Mouse (Mus musculus) heart, adult 9 months (tissue): ENCODE results near the gene Ddit4.

Experiments
- DNase-seq, 2 experiments: peaks; one replicate each; pipeline ENCODE4 v3.0.0; 2022; ENCODE audit warnings: low spot score in 2 of 2

Ddit4 gene

DNA sequence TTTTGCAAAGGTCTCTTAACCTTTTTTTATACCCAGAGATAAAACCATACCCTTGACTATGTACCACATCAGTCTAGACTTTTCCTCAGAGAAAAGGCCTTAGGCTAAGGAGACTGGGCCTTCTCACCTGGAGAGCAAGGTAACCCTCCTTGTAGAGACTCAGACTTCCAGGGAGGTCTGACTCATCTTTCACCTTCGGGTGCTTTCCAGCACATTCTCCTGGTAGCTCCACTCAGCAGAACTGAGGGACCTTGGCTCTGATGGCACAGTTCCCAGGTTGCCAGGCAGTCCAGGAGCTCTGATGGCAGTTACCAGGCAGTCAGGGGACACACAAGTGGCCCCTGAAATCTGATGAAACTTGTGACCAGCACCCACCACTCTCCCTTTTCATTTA, 2.4 kb downstream of the Ddit4 start:
- no peak for DNase-seq

DNA sequence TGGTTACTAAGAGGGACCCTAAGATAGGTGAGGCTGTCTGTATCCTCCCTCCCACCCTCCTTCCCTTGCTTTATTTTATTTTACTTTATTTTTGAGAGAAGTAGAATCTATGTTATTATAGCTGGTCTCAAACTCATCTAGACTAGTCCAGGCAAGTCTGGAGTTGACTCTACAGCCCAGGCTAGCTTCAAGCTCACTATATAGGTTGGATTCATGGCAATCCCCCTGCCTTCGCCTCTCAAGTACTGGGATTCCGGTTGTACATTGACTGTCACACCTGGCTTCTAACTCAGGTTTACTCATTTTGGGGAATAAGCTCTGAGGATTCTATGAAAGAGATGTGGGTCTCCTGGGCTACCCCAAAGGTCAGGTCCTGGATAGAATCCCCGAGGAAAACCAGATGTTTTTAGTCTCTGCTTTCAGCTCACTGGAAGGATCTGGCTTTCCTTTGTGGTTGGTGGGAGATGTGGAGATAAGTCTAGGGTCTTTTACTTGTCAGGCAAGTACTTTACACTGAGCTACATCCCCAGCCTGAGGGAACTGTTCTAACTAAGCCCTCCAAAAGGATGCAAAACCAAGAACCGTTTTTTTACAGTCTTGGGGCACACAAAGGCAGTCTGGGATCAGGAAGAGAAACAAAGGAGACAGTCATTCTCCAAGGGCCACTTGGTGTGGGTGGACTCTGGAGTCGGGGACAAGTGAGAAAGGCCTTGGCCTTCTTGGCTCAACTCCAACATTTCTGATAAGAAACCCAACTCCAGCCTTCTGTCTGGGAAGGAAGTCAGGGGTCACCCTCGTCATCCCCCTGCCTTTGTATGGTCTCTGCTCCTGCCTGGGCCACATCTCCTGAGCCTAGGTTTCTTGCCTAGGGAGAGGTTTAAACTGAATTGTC, 3.0 kb downstream of the Ddit4 start:
- DNase-seq, result peak; percentile 52 to 65

DNA sequence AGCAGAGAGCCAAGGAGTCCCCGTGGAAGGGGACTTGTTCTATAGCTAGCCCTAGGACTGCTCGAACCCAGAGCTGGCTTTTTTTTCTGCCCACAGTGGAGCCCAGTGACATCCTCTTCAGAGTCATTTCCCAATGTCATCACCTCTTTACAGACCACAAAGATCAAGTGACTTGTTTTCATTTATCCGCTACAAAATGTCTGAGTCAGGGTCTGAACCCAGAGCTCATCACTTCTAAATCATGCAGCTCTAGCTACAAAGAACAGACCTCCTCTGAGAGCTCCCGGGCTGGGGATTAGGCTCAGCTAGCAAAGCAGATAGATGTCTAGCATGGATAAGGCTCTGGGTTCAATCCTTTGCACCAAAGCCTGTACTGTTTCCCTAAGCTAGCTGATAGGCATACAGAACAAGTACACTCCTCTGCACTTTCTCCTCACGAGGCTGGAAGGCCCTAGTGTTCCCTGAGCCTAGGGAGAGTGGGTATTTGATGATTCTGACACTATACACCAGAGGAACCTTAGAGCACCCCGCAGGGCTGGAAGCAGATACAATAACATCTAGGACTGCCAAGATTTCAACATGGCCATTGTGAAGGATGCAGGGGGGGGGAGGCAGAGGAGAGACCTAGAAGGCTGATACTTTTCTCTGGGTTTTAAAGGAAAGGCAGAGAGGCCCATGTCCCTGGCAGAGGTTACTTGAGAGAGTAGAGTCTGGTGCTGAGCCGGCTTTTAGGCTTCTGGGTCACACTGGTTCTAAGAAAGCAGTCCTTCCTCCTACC, 4.1 kb downstream of the Ddit4 start:
- peak in 1 of 2 experiments; percentile 52 for DNase-seq

DNA sequence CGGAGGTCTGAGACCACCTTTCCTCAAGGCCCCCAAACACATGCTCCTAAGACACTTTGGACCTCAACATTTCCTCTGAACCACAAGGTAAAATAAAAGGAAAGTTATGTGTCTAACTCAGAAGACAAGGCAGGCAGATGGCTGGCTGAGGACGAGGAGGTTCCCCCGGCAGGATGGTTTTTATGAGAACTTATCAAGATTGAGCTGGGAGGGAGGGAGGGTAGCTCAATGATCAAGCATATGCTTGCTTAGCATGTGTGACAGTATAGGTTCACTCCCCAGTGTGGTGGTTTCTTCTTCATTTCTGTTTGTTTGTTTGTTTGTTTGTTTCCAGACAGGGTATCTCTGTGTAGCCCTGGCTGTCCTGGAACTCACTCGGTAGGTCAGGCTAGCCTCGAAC, 5.3 kb downstream of the Ddit4 start:
- DNase-seq, result no peak

DNA sequence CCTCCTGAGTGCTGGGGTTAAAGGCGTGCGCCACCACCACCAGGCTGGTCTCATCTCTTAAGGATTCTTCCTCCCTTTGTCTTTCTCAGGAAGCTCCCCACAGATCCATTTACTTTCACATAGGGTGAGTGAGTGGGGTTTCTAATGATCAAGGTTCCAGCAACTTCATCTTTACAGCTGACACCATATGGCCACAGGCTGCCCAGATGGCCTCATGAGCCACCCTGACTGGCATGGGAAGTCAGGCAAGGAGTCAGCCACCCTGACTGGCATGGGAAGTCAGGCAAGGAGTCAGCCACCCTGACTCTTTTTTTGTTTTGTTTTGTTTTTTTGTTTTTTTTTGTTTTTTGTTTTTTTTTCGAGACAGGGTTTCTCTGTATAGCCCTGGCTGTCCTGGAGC, 6.2 kb downstream of the Ddit4 start:
- DNase-seq, result no peak

DNA sequence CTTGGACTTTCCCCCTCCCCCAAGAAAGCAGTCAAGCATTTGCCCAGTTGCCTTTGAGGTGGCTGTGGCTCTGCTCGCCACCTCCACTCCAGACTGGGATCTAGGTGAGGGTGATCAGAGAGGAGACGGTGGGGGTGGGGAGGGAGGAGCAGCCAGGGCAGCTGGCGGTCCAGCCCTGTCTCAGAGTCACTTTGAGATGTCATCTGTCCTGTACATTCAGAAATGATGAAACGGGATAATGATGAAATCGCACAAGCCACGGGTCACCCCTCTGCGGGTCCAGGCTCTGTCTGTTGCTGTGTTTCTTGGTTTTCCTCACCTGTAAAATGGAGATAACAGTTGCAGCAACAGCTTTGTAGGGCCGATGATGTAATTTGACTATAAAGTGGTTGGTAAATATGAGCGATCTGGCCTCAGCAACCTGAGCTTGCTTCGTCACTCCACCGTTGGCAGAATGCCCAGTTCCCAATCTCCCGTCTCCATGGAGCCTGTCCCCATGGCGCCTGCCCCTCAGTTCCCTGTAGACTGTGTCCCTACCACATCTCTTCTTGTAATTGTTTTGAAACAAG, 8.1 kb downstream of the Ddit4 start:
- peak in 1 of 2 experiments; percentile 82 for DNase-seq

DNA sequence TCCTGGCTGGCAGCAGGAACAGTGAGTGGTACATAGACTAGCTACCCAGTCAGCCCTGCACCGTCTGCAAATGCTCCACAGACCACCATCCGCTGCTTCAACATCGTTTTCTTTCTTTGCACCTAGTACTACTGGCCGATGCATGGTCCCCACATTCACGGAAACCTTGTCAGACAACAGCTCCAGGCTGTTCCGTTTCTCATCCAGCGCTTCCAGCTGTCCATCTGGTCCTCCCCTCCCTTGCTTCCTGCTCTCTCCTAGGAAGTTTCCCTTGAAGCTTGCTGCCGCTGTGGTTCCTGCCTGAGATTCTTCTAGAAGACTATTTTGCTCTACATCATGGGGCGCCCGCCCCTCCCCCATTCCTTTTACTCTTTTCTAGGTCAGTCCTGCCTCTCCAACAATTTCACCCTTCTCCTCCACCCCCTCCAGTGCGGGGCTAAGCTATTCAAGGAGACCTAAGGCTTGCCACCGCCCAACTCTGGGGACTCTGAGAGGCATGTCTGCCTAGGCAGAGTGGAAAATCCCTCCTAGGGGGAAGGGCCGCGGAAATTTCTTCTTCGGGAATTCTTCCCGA, 8.7 kb downstream of the Ddit4 start:
- DNase-seq, result peak; percentile 59 to 68

DNA sequence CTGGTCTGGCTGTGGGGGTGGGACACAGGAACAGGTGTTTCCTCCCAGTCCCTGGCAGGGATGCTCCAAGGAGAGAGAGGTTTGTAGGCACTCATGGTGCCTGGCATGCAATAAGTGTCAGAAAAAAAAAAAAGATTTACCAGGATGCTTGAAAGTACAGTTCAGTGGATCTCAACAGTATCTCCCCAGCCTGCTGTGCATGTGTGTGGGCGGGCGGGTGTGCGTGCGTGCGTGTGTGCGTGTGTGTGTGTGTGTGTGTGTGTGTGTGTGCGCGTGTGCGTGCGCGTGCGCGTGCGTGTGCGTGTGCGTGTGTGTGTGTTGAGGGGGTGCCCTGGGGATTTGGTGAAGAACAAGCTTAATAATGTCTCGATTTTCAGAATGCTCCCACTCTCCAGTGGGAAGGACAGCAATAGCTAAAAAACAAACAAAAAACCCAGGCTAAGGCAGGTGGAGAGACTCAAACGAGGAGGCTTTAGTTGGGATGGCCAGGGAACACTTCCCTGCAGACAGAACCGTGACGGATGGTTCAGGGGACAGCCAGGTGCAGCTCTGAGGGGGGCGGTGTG, 9.3 kb downstream of the Ddit4 start:
- DNase-seq, result no peak

DNA sequence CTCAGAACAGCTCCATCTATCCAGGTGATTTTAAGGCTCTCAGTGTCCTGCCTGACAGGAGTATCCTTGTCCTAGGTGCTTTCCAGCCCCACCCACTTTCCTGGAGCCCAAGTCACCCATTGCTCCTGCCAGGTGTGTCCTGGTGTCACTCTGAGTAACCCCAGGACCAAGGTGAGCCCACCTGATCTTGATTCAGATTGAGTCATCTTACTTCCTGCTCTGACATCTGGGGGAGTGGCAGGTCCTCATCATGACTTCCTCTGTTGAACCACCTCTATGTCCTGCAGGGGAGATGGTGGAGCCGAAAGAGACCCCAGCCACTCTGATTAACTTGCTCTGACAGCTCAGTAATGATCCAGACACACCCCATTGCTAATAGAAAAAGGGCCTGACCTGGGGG, 12.6 kb downstream of the Ddit4 start:
- DNase-seq, result no peak

DNA sequence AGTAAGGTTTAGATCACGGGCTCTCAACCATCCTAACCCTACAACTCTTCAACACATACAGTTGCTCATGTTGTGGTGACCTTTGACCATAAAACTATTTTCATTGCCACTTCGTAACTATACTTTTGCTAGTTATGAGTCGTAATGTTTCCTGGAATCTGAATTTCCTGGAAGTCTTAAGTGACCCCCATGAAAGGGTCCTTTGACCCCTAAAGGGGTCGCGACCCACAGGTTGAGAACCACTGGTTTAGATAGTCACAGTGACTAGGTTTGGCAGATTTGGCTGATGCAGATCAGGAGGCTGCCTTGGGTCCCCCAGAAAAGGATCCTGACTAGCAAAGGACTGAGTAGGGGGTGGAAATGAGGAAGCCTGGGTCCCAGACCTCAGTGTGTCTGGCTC, 13.0 kb downstream of the Ddit4 start:
- DNase-seq, result no peak

DNA sequence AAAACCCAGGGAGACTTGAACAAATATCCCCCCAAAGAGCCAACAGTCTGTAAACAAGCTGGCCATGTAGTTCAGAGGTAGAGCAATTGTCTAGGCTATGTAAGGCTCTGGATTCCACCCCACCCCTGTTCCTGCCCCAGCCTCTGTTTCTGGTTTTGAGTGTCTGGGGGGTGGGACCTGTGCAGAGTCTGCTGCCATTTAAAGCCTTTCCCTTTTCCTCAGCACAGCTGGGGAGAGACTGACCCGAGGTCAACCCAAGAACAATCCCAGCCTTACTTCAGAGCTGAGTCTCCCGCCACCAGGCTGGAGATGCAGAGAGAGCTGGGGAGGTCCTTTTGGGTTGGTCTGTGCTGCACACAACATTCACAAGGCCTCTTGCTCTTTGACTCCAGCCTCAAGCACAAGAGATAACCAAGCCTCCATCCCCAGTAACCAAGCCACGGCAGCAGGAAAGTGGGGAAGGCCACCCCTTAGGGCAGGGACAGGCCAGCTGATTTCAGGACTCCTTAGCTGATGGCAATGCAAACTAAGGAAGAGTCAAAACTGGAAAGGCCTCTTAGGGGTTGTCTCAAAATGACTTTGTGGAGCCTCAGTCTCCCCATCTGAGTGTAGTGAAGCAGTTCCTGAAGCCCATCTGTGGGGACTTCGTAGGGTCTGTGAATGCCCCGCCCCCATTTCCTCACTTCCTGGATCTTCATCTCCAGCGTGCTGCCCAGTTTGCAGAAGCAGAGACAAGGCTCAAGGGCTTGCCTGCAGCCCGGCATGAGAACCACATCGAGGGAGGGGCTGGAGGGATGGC, 15.4 kb downstream of the Ddit4 start:
- DNase-seq, result no peak

DNA sequence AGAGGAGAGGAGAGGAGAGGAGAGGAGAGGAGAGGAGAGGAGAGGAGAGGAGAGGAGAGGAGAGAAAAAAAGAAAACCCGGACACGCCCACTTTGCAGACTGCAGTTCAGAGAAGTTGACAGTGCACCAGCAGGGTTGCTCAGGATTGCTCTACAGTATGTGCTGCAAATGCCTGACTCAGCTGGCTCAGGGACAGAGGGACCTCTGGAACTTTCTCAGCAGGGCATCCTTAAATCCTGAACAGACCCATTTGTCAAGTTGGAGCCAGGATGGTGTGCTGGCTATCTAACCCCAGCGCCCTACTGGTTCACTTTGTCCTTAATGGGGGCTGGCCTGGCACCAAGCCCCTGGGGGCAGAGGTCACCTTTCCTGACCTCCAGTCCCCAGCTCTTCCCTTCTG, 17.6 kb downstream of the Ddit4 start:
- DNase-seq, result no peak

DNA sequence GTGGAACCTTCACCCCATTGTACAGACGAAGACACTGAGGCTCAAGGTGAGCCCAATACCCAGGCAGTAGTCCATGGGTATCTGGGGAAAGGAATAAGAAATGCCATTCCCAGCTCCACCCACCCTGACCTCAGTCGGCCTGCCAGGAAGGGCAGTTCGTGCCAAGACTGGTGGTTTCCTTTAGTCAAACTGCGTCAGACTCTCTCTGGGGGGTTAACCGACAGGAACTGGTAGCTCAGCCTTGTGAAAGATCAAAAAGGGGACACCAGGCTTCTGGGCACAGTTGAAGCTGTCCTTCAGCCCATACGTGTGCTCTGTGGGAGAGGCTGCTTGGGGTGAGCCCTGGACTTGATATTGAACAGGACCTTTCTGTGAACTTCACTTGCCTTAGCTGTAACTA, 19.1 kb downstream of the Ddit4 start:
- no peak for DNase-seq

DNA sequence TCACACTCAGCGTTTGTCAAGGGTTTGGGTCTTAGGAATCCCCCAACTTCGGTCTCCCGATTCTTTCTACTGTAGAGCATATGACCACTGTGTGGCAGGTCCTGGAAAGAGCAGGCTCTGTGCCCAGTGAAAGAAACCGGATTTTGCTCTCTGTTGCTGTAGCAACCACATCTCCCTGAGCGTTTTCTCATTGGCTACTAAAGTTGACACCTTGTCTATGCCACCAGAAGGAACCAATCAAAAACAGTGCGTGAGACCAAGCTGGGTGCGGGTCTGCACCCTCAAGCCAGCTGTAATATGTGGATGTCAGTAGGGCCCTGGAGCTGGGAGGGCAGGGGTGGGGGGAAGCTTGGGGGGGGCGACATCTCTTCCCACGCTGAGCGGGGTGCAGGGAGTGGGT, 20.6 kb downstream of the Ddit4 start:
- no peak for DNase-seq

DNA sequence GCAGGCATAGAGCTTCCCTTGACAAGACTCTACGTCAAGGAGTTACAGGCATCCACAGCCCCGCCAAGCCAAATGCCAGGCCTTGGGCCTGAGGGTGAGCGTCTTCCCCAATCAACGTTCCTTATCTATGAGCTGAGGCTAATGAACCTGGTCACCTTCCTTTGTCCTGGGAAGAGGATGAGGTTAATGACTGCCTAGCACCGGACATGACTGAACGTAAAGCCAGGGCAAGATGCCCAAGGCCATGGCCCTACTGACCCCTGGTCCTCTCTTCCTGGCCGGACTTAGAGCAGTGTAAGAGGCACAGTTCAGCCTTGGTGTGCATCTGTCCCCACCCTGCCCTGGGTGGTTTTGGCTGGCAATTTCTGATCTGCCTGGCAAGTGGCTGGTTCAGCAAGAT, 22.4 kb downstream of the Ddit4 start:
- no peak for DNase-seq

DNA sequence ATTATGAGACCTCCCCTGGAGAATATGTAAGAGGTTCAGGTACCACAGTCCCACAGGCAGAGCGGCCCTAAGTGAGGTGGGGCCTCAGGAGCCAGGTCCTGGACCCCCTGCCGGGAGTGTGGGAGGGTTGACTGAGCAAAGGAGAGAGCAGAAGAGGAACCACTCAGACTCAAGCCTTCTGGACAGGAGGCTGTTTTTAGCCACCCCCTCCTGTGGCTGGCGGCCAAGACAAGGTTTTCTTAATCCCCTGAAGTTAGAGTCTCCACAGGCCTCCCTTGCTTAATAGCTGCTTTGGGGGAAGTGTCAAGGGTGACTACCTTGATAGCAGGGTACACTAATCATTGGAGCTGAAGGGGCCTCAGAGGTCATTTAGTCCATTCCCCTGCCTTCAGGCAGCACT, 27.3 kb downstream of the Ddit4 start:
- DNase-seq, result no peak

DNA sequence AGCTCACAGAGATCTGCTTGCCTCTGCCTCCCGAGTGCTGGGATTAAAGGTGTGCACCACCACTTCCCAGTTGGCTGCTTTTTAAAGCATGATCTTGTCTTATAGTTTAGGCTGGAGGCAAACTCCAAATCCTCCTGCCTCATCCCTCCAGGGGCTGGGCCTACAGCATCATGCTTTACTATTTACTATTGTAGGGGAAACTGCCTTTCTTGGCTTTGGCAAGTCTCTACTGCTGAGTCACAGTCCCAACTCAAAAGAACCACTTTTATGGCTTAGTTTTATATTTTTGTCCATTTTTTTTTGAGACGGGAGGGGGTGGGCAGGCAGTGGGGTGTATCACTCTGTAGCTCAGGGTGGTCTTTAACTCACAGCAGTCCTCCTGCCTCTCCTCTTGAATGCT, 28.1 kb downstream of the Ddit4 start:
- no peak for DNase-seq

DNA sequence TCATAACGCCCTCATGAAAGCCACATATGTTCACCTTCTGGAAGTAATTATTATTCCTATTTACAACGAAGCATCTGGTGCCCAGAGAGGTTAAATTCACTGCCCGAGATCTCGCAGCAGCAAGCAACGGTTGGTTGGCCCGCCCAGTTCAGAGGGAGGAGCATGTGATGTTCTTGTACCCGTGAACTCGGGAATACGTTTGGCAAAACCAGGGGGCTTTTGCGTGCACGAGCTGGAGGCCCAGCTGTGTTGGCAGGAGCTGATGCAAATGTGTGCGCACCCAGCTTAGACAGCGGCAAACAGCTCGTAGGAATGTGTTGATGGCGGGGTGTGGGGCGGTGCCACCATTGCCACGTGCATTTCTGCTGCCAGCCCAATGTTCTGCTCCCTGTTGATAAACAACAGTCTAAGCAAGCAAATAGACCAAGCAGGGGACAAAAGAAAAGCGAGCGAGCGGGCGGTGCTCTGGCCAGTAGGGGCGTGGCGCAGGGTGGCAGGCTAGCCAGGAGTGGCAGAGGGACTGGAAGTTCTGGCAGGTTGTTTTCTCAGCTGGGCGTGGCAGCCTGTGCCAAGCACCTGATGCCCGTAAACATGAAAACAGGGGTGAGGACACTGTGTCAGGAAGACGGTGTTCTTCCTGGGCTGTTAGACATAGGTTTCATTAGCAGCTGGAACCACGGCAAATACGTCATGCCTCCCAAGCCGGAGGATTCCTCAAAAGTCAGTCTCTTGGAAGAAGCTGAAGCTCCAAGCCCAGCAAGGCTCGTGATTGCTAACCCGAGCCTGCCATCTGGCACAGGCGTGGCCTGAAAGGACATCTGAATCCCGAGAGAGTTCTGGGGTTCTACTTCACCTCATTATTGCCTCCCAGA, 30.6 kb downstream of the Ddit4 start:
- peak; percentile 64 to 72 for DNase-seq

DNA sequence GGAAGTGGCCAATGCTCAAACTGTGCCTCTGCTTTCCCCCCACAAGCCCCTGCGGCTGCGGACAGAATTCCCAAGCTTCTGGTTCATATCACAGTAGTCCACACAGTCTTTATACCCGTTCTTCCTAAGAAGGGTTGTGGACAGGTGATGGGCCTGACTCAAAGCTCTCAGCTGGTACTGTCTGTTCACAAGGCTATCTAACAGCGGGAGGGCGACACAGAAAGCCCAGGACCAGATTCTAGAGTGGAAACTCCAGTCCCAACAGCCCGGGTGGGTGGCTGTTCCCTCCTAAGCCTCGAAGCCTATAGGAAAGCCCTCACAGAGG, 31.2 kb downstream of the Ddit4 start:
- DNase-seq, result no peak

DNA sequence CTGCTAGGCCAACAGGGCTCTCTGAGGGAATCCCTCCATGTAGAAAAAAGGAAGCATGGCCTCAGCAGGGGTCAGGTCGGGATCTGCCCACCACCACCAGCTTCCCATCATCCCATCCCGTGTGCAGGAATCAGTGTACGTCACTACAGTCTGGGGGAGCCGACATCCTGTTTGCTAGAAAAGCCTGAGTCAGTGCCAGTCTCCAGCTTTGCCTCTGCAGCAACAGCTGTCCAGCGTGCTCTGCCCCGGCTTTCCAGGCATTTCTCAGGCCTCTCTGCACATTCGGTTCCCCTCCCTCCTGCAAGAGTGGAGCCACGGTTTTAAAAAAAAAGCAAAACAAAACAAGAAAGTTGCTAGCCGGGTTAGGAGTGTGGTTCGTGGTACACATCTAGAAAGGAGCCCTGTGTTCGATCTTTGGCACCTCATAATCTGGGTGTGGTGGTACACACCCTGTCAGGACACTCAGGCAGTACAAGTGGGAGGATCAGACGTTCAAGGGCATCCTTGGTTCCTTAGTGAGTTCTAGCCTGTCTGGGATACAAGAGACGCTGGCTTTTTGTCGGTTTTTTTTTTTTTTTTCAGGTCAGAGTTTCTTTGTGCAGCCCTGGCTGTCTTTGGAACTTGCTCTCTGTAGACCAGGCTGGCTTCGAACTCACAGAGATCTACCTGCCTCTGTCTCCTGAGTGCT, 32.0 kb downstream of the Ddit4 start:
- DNase-seq, result peak; percentile 72 to 78
